Mouse (Mus musculus) spleen, adult 2 months (tissue): ENCODE measurements at regions not wholly inside any gene's neighbourhood (a gene's known extent, or its start where the extent isn't known, plus 50 kb on each side); places are given as distances from the start of the nearest gene placed in this dataset.

Experiments
- CTCF ChIP-seq: fragments of 200-500 bp; IDR thresholded peaks from 2 replicates; pipeline ENCODE4 v1.5.1; 2011; ENCODE audit warnings: mild to moderate bottlenecking, inconsistent platforms; ENCODE audit not compliant: insufficient read depth, insufficient read length, insufficient replicate concordance; ENCODE audit errors: extremely low read depth
- POLR2A ChIP-seq: fragments of 200-500 bp; IDR thresholded peaks from 2 replicates; pipeline ENCODE4 v1.6.1; 2011; ENCODE audit warnings: low read depth, low read length, inconsistent platforms

DNA sequence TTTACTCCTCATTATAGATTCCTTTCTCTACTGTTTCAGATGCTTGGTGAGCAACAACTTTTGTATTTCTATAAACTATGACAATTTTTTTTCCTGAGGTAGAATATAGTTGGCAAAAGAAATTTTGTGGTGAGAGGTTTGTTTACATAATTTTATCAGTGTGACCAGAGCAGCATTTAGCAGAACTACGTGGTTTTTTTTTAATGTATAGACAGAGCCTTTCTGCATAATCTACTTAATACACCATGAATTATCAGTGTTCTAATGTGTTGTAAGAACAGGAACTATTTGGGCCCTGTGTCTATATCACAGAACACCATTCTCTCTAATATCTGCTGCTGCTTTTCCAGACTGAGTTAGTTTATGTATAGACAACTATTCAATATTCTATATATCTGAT lies 350.5 kb downstream of the Gm21750 start:
- no peak for TF ChIP-seq CTCF
- no peak for TF ChIP-seq POLR2A
